Mouse (Mus musculus) ES-E14 (cell line): ENCODE measurements around the gene Cyth3. TPM values are rescaled to one million over a fixed set of nuclear protein-coding genes. Genes with fewer than 3 reads are reported as not detected.

Experiments used
- DNase-seq: peaks from one replicate; pipeline ENCODE4 v3.0.0-alpha.2; 2013; ENCODE audit warnings: low read depth, low spot score
- H3K27ac ChIP-seq: 2 replicates; pipeline ENCODE4 v1.5.1; 2012; ENCODE audit warnings: low read depth, mild to moderate bottlenecking, low read length, moderate library complexity, mixed read lengths; ENCODE audit not compliant: poor library complexity, insufficient read depth, severe bottlenecking
- H3K36me3 ChIP-seq: 2 replicates; pipeline ENCODE4 v1.6.1; 2012; ENCODE audit warnings: mild to moderate bottlenecking, low read length, moderate library complexity, mixed read lengths; ENCODE audit not compliant: control insufficient read depth, poor library complexity, insufficient read depth, severe bottlenecking
- H3K4me1 ChIP-seq, 2 experiments: fragments of 150-350 bp in 1 of 2; sonication (generic) in 1 of 2; 2 replicates each; pipeline ENCODE4 v1.6.1; 2012; ENCODE audit warnings: low read length in 2 of 2, mild to moderate bottlenecking in 1 of 2, mixed read lengths in 1 of 2; ENCODE audit not compliant: control insufficient read depth in 2 of 2, insufficient read depth in 2 of 2, poor library complexity in 1 of 2
- H3K4me3 ChIP-seq, 2 experiments: fragments of 150-350 bp in 1 of 2; sonication (generic) in 1 of 2; 2 replicates each; pipeline ENCODE4 v1.5.1; 2012; ENCODE audit warnings: low read length in 2 of 2, low read depth in 1 of 2, mild to moderate bottlenecking in 1 of 2, mixed read lengths in 1 of 2; ENCODE audit not compliant: insufficient read depth in 1 of 2, poor library complexity in 1 of 2, severe bottlenecking in 1 of 2
- H3K9ac ChIP-seq: 2 replicates; pipeline ENCODE4 v1.6.1; 2012; ENCODE audit warnings: low read depth, mild to moderate bottlenecking, low read length, mixed read lengths; ENCODE audit not compliant: poor library complexity, insufficient read depth, severe bottlenecking
- H3K9me3 ChIP-seq: fragments of 150-350 bp; sonication (generic); 2 replicates; pipeline ENCODE4 v1.6.1; 2012; ENCODE audit warnings: low read depth, mild to moderate bottlenecking, low read length; ENCODE audit not compliant: control insufficient read depth, insufficient read depth
- CHD2 ChIP-seq: IDR thresholded peaks from 2 replicates; pipeline ENCODE4 v1.6.1; 2014; ENCODE audit warnings: mild to moderate bottlenecking, low read depth, low read length, inconsistent platforms
- HCFC1 ChIP-seq: IDR thresholded peaks from 2 replicates; pipeline ENCODE4 v1.6.1; 2012; ENCODE audit warnings: low read length, inconsistent platforms, borderline replicate concordance; ENCODE audit not compliant: insufficient read depth
- MAFK ChIP-seq: IDR thresholded peaks from 2 replicates; pipeline ENCODE4 v1.6.1; 2014; ENCODE audit warnings: mild to moderate bottlenecking, low read depth, low read length, inconsistent platforms; ENCODE audit not compliant: insufficient read depth
- ZC3H11A ChIP-seq: IDR thresholded peaks from 2 replicates; pipeline ENCODE4 v1.6.1; 2012; ENCODE audit warnings: low read depth, mild to moderate bottlenecking, inconsistent platforms, low read length, borderline replicate concordance
- ZNF384 ChIP-seq: IDR thresholded peaks from 2 replicates; pipeline ENCODE4 v1.6.1; 2012; ENCODE audit warnings: low read depth, low read length, inconsistent platforms
- in situ Hi-C, 2 experiments: fragments of 600-800 bp; cut with MboI; formaldehyde crosslinking; loops; one replicate each; pipeline ENCODE4 v1.15.1; 2025; ENCODE audit warnings: low sequenced_read_pairs in 2 of 2, inconsistent platforms in 1 of 2; ENCODE audit not compliant: unreplicated experiment in 2 of 2
- total RNA-seq: library from RNA; depleted of rRNA; stranded (reverse); fragments of 300-350 nt; gene quantifications from 2 replicates; pipeline ENCODE4 v1.2.3, GENCODE M21; 2012

Cyth3 gene
- total RNA-seq, 1 experiment = 11.0 TPM

GRCm38 (mm10) chr5:143616657-143617329 lies 5.5 kb upstream of the Cyth3 start:
- no peak overlapping the region for H3K4me3 ChIP-seq
- no peaks in the 10 kb centered on the region for H3K36me3 ChIP-seq
- no peak overlapping the region for H3K9ac ChIP-seq
- H3K4me1 ChIP-seq = 0 out of 4 replicates have a peak, but pooled peaks cover 0 to 7% of the 10 kb centered on the region in 2 experiments
- no peak overlapping the region for H3K27ac ChIP-seq
- peak; percentile 70; the same call in 1 of the 2 replicates for TF ChIP-seq MAFK
- no peak for TF ChIP-seq ZC3H11A
- no peak for TF ChIP-seq ZNF384
- TF ChIP-seq CHD2 = no peak
- no peak for TF ChIP-seq HCFC1
- H3K9me3 ChIP-seq = no peaks in the 10 kb centered on the region
- in situ Hi-C loops = no loop called here
- DNase-seq = no peak

DNA sequence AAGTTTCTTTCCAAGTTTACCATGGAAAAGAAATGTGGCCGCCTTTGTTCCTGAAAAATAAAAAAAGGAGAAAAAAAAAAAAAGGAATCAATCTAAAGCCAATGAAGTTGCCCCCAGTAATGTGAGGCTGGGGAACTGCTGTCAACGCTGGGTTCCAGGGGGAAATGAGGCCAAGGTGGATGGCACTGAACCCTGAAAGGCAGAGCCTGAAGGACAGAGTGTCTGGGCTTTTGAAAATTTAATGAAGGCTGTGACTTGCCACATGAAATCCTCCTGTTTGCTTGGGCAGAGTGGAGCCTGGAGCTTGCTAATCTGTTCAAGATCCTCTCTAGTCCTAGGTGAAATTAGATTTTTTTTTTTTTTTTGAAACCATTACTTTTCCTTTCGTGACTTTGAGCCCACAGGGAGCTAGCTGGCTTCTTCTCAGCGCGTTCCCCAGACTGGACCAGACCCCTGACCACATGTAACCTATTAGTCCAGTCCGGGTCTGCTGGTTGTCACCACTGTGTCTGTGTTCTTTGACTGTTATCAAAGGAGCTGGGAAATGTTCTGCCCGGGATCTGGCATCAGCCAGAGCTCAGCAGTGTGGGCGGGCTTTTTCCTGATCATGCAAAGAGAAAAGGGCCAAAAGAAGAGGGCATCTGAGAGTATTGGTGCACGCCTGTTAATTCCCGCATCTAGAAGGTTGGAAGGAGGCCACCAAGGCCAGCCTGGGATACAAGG lies 4.6 kb upstream of the Cyth3 start:
- Histone ChIP-seq H3K36me3 (no peaks in the 10 kb centered on the region), H3K4me3 (no peak overlapping the region), H3K4me1 (0 out of 4 replicates have a peak, but pooled peaks cover 0 to 7% of the 10 kb centered on the region in 2 experiments), H3K9ac (no peak overlapping the region), H3K27ac (no peak overlapping the region), H3K9me3 (no peaks in the 10 kb centered on the region)
- DNase-seq = no peak
- in situ Hi-C loops = no loop called here
- TF ChIP-seq MAFK (no peak), HCFC1 (no peak), CHD2 (no peak), ZNF384 (no peak), ZC3H11A (no peak)

DNA sequence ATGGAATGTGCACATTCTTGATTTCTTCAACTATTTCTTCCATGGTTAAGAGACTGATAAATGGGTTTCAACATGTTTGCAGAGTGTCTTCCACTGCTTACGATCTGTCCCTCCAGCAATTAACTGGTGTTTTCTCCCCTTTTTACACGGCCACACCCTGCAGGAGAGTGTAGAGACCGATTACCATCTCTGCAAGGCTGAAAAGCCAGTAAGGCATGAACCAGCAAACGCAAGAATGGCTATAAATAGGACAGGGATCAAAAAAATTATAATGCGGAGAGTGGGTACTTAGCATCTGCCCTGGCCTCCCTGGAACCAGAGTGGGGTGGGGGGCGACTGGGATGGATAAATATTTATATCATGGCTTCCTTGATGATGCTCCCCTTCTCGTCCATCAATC lies 3.7 kb upstream of the Cyth3 start:
- 0 out of 4 replicates have a peak, but pooled peaks cover 0 to 3% of the 10 kb centered on the region in 2 experiments for H3K4me1 ChIP-seq
- in situ Hi-C loops = no loop called here
- TF ChIP-seq CHD2 (no peak), MAFK (no peak), ZC3H11A (no peak), HCFC1 (no peak), ZNF384 (no peak)
- H3K9ac ChIP-seq = no peak overlapping the region
- H3K36me3 ChIP-seq = no peaks in the 10 kb centered on the region
- H3K27ac ChIP-seq = no peak overlapping the region
- H3K9me3 ChIP-seq = no peaks in the 10 kb centered on the region
- DNase-seq = no peak
- H3K4me3 ChIP-seq = no peak overlapping the region

- in situ Hi-C loops = no loop called here
- Histone ChIP-seq H3K36me3 (no peaks in the 10 kb centered on the region), H3K4me1 (no peaks in the 10 kb centered on the region), H3K9me3 (no peaks in the 10 kb centered on the region), H3K27ac (no peak overlapping the region), H3K4me3 (no peak overlapping the region), H3K9ac (no peak overlapping the region)
- no peak for TF ChIP-seq MAFK
- TF ChIP-seq ZC3H11A = no peak
- TF ChIP-seq CHD2 = no peak
- TF ChIP-seq ZNF384 = no peak
- TF ChIP-seq HCFC1 = no peak
- DNase-seq = no peak
These were observed 2.1 kb upstream of the Cyth3 start for GRCm38 (mm10) chr5:143620196-143620595.
